Mouse (Mus musculus) brain, embryonic 14.5 days (tissue): ENCODE measurements at regions not wholly inside any gene's neighbourhood (a gene's known extent, or its start where the extent isn't known, plus 50 kb on each side); places are given as distances from the start of the nearest gene placed in this dataset.
A peak's percentile ranks its signal among the peaks of the same experiment; 100 is the strongest.

Experiments used
- DNase-seq: peaks from one replicate; pipeline ENCODE4 v3.0.0-alpha.2; 2011; ENCODE audit warnings: low read depth
- CTCF ChIP-seq: fragments of 200-500 bp; IDR thresholded peaks from 2 replicates; pipeline ENCODE4 v1.5.1; 2012; ENCODE audit warnings: inconsistent platforms, mild to moderate bottlenecking, moderate library complexity, borderline replicate concordance; ENCODE audit not compliant: insufficient read depth, insufficient read length; ENCODE audit errors: extremely low read depth
- POLR2A ChIP-seq: fragments of 200-500 bp; IDR thresholded peaks from 2 replicates; pipeline ENCODE4 v1.6.1; 2012; ENCODE audit warnings: mild to moderate bottlenecking, inconsistent platforms, borderline replicate concordance; ENCODE audit not compliant: poor library complexity, insufficient read depth, insufficient read length, severe bottlenecking; ENCODE audit errors: extremely low read depth

- no peak for TF ChIP-seq CTCF
- no peak for TF ChIP-seq POLR2A
- DNase-seq, result peak; percentile 96
Measured at GRCm38 (mm10) chr10:92556526-92557422, 165.4 kb downstream of the Nedd1 start.

- no peak for TF ChIP-seq POLR2A
- no peak for TF ChIP-seq CTCF
Measured at GRCm38 (mm10) chr10:92555727-92556525, 166.3 kb downstream of the Nedd1 start.

GRCm38 (mm10) chr10:92553966-92554365, 168.3 kb downstream of the Nedd1 start:
- TF ChIP-seq CTCF (no peak), POLR2A (no peak)
- peak; percentile 74 for DNase-seq

More at GRCm38 (mm10) chr10:92555727-92556525, 166.3 kb downstream of the Nedd1 start:
- DNase-seq, result peak; percentile 87

- TF ChIP-seq POLR2A (no peak), CTCF (no peak)
- DNase-seq, result peak; percentile 58
Measured at GRCm38 (mm10) chr10:92548875-92549586, 173.2 kb downstream of the Nedd1 start.

GRCm38 (mm10) chr10:92538433-92538832, 183.8 kb downstream of the Nedd1 start:
- no peak for DNase-seq
- no peak for TF ChIP-seq CTCF
- TF ChIP-seq POLR2A, result no peak

- no peak for DNase-seq
- TF ChIP-seq POLR2A (no peak), CTCF (no peak)
Measured at GRCm38 (mm10) chr10:92516886-92517285, 205.3 kb downstream of the Nedd1 start.

GRCm38 (mm10) chr10:92511769-92512168, 210.5 kb downstream of the Nedd1 start:
- DNase-seq, result no peak
- TF ChIP-seq POLR2A (no peak), CTCF (no peak)

GRCm38 (mm10) chr10:92510677-92511076, 211.5 kb downstream of the Nedd1 start:
- no peak for DNase-seq
- TF ChIP-seq POLR2A (no peak), CTCF (no peak)

- TF ChIP-seq CTCF, result no peak
- TF ChIP-seq POLR2A, result no peak
- DNase-seq, result peak; percentile 32
Measured at GRCm38 (mm10) chr10:92504271-92504670, 217.9 kb downstream of the Nedd1 start.

- TF ChIP-seq CTCF (no peak), POLR2A (no peak)
- DNase-seq, result no peak
Measured at GRCm38 (mm10) chr10:92483592-92483991, 238.6 kb downstream of the Nedd1 start.

- TF ChIP-seq CTCF (no peak), POLR2A (no peak)
Measured at GRCm38 (mm10) chr10:92473282-92473681, 248.9 kb downstream of the Nedd1 start.

GRCm38 (mm10) chr10:92471111-92471510, 251.1 kb downstream of the Nedd1 start:
- no peak for DNase-seq
- TF ChIP-seq CTCF (no peak), POLR2A (no peak)

More at GRCm38 (mm10) chr10:92473282-92473681, 248.9 kb downstream of the Nedd1 start:
- peak; percentile 11 for DNase-seq
